Mouse (Mus musculus): ENCODE results near the gene Pp2d1. TPM values are rescaled to one million over a fixed set of nuclear protein-coding genes. Genes with fewer than 3 reads are reported as not detected.
A peak's percentile ranks its signal among the peaks of the same experiment; 100 is the strongest.

Gene Pp2d1
- polyA plus RNA-seq, 1 experiment from 2014 or later = 0.34 TPM

DNA sequence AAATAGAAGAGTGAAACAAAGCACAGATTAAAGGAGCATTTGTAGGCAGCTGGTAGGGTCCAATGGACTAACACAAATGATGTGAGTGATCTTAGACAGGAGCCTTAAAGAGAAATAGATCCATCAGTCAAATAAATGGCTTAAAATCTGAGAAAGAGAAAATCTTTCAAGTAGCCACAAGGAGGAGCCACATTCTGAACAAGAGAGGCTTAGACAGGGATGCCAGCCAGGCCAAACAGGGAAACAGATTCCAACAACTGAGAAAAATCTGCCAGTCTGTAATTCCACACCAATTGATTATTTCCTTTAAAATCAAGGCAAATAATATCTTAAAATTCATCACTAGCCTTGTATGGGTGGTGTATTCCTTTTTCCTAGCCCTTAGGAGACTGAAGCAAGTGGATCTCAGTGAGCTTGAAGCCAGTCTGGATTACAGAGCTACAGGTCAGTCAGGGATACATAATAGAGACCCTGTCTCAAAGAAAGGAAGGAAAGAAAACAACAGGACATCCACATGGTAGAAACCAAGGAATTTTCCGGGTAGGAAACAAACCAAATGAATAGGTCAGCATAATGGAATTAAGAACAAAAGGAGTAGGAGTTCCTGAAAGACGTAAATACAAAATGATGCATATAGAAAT is 26.8 kb downstream of the Pp2d1 start:
- peak; percentile 28; the same call in 1 of the 2 replicates for ATAC-seq (ENCODE audit: low FRiP score, low read depth)
- Histone ChIP-seq H3K9ac (no peak overlapping the region), H3K4me2 (replicated peaks) (no peak overlapping the region), H3K27ac (no peak overlapping the region), H3K4me1 (peaks cover 11% of the 10 kb centered on the region), H3K27me3 (no peaks in the 10 kb centered on the region), H3K9me3 (no peaks in the 10 kb centered on the region), H3K4me3 (no peak overlapping the region), H3K36me3 (peaks cover 18% of the 10 kb centered on the region)
- 89% methylated on average over 2 of the region's 2 CpGs for WGBS

DNA sequence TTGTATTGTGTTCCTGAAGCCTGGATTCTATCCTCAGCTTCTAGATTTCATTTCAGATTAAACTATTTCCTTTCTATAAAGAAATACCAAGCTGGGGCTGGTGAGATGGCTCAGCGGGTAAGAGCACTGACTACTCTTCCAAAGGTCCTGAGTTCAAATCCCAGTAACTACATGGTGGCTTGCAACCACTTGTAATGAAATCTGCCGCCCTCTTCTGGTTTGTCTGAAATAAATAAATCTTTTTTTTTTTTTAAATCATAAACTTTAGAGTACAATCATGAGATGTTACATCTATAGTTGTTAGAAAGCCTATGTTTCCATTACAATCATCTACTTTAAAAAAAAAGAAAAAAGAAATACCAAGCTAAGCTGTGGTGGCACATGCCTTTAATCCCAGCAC is 36.3 kb downstream of the Pp2d1 start:
- Histone ChIP-seq H3K9ac (no peak overlapping the region), H3K27ac (no peak overlapping the region), H3K4me1 (no peaks in the 10 kb centered on the region), H3K27me3 (no peaks in the 10 kb centered on the region), H3K36me3 (peaks cover 68% of the 10 kb centered on the region), H3K9me3 (no peaks in the 10 kb centered on the region), H3K4me3 (no peak overlapping the region), H3K4me2 (replicated peaks) (no peak overlapping the region)
- 93% methylated on average over 2 of the region's 2 CpGs for WGBS
- no peak for ATAC-seq (ENCODE audit: low FRiP score, low read depth)

DNA sequence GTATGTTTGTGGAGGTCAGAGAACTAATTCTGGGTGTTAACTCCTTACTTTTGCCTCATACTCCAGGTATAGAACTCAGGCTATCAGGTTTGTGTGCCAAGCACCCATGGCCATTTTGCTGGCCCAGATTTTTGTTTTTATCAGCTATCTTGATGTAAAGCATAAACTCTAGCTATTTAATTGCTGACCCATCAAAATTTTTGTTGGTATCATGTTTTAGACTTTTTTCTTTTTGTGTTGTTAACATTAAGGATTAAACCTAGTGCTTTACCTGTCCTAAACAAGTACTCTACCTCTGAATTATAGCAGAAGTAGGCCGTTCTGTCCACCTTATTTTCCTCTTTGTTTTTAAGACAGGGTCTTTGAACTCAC is 50.3 kb downstream of the Pp2d1 start:
- no peaks in the 10 kb centered on the region for H3K4me1 ChIP-seq
- WGBS = 89% methylated on average over 1 of the region's 1 CpGs
- no peak overlapping the region for H3K4me2 ChIP-seq (replicated peaks)
- peaks cover 56% of the 10 kb centered on the region for H3K36me3 ChIP-seq
- no peak overlapping the region for H3K4me3 ChIP-seq
- H3K27ac ChIP-seq = no peak overlapping the region
- no peaks in the 10 kb centered on the region for H3K9me3 ChIP-seq
- H3K9ac ChIP-seq = no peak overlapping the region
- ATAC-seq (ENCODE audit: low FRiP score, low read depth) = no peak
- H3K27me3 ChIP-seq = no peaks in the 10 kb centered on the region

DNA sequence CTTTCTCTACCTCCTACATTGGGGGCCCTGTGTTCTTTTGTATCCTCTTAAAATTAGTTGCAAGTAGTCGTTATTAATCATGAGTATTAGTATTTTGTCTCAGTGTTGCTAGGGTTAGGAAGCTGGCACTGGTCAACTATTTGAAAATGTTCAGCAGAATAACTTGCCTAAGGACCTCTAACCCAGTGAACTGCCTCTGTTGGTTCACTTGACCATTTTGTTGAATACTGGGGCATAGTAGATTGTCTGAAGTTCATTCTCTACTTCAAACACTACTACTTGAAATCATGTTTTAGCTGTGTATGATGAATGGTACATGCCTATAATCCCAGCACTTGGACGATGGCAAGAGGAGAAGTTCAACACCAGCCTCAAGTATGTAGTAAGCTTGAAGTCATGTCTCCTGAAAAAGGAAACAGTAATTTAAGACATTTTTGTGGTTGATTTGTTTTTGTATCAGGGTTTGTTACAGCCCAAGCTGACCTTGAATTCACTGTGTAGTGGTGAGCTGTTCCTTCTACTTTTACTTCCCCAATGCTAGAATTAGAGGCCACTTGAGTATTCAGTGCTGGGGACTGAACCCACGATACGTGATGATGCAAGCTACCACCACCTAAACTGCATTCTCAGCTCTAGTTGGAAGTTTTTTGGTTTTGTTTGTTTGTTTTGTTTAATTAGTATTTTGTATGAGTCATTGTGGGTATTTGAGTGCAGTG is 50.8 kb downstream of the Pp2d1 start:
- WGBS = 89% methylated on average over 4 of the region's 4 CpGs
- Histone ChIP-seq H3K27me3 (no peaks in the 10 kb centered on the region), H3K27ac (no peak overlapping the region), H3K4me2 (replicated peaks) (no peak overlapping the region), H3K9me3 (no peaks in the 10 kb centered on the region), H3K9ac (no peak overlapping the region), H3K4me1 (no peaks in the 10 kb centered on the region), H3K36me3 (peaks cover 54% of the 10 kb centered on the region), H3K4me3 (no peak overlapping the region)
- no peak for ATAC-seq (ENCODE audit: low FRiP score, low read depth)

DNA sequence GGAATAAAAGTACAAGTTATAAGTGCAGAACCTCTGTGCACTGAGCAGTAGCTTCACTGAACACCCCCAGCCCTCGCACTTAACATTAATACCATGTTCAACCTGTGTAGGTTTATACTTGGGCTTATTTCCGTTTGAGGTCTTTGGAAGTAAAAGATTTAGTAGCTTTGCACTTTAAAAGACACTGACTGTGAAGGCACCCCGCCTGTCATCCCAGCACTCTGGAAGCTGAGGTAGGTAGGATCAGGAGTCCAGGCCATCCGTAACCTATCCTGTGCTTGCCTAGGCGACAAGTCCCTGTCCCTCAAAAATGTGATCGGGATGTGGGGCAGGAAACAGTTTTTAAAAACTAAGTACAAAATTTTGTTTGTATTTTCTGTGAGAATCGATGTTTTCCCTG is 58.8 kb downstream of the Pp2d1 start:
- Histone ChIP-seq H3K36me3 (peaks cover 13% of the 10 kb centered on the region), H3K9me3 (no peaks in the 10 kb centered on the region), H3K4me3 (peak overlapping the region; percentile 94), H3K4me1 (peaks cover 23% of the 10 kb centered on the region), H3K27me3 (no peaks in the 10 kb centered on the region), H3K9ac (peak overlapping the region; percentile 98), H3K27ac (no peak overlapping the region), H3K4me2 (replicated peaks) (peak overlapping the region; percentile 74)
- no peak for ATAC-seq (ENCODE audit: low FRiP score, low read depth)
- WGBS = 56% methylated on average over 7 of the region's 7 CpGs

DNA sequence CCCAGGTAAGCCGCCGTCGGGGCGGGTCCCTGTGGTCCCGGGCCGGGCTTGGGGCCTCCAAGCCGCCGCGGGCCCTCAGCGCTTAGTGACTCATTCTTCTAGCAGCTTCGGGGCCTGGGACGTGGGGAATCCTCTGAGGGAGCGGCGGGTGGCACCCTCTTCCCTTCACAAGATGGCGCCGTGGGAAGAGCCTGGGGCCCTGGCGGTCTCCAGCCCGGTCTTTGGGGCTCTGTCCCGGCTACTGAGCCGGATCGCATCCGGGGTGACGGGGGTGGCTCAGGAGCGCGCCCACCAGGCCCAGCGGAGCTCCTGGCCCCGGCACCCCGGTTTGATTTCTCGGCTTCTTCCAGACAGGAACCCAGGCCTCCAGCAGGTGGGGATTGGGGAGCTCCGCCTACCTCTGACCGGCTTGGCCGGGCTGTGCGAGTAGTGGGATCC is 59.6 kb downstream of the Pp2d1 start:
- WGBS = 0% methylated on average over 33 of the region's 33 CpGs
- Histone ChIP-seq H3K4me3 (peak overlapping the region; percentile 94), H3K36me3 (peaks cover 7% of the 10 kb centered on the region), H3K4me1 (peaks cover 23% of the 10 kb centered on the region), H3K27ac (peak overlapping the region; percentile 99), H3K4me2 (replicated peaks) (peak overlapping the region; percentile 74), H3K9ac (peak overlapping the region; percentile 98), H3K9me3 (no peaks in the 10 kb centered on the region), H3K27me3 (no peaks in the 10 kb centered on the region)
- ATAC-seq (ENCODE audit: low FRiP score, low read depth) = peak; percentile 8

DNA sequence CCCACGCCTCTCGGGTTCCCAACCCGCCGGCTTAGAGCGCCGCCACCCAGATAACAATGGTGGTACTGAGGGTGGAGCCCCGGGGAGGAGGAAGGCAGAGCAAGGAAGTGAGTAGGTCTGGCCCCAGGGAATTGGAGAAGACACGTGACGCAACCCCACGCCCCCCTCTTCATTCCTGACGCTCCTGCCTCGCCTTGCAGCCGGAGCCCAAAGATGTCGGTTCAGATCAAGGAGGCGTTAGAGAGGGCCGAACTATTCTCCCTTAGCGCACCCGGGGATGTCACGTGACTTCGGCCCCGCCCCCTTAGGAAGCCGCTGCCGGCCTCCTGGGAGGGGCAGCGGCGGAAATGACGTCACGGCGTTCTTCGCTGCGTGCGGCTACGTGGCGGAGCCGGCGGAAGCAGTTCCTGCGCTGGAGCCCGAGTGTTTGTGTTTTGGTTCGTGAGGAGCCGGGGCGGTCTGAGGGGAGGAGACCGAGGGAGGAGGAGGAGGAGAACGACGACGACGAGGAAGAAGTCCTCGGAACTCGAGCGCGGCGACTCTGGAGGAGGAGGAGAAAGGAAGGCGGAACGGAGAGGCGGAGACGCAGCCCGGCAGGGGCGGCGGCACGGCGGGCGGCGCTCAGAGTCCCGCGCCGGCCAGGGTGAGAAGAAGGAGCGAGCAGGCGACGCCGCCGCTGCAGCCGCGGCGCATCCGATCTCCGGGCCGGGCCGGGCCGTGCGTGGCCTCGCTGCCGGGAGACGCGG is 60.2 kb downstream of the Pp2d1 start, which contains the start of gene Rab5a:
Rab5a (plus strand) TSS at position 377 of the 746 bp plus-strand sequence.
- Histone ChIP-seq H3K4me3 (peak within 1 kb of the TSS; percentile 94), H3K4me1 (peaks cover 23% of the 10 kb centered on the region), H3K36me3 (0 out of 2 replicates have a peak, but pooled peaks cover 2% of the 10 kb centered on the region), H3K9me3 (no peaks in the 10 kb centered on the region), H3K9ac (peak within 1 kb of the TSS; percentile 98), H3K4me2 (replicated peaks) (peak within 1 kb of the TSS; percentile 74), H3K27me3 (no peaks in the 10 kb centered on the region), H3K27ac (peak within 1 kb of the TSS; percentile 99)
- peak; percentile 97 for ATAC-seq (ENCODE audit: low FRiP score, low read depth)
- under 1% methylated on average over 77 of the region's 82 CpGs for WGBS

DNA sequence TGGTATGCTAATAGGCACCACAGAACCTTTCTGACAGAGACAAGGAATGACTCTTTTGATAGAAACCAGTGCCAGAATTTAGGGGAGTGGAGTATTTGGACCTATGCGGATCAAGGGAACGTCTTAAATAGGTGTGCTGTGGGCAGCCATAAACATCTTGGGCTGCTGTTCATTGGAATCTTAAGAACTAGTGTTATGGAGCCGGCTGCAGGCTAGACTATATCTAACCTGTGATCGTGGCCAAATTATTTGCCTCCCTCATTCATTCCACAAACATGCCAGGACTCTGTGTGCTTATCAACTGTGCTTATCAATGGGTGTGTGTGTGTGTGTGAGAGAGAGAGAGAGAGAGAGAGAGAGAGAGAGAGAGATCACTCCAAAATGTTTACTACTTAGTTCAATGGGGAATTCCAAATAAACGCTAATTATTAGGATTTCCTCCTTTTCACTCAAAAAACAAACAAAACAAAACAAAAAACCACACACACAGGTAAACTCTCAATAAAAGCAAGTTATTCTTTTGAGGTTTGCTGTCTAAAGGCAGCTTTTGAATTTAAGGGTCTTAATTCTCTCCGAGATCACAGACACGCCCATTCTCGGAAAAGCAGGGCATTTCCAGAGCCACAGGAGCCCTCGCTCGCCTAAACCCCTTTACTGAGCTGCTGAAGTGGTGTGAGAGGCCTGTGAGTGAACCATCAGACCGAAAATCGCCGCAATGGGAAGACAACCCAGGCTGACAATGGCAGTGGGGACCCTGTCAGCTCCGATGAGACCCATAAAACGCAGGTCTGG is 61.0 kb downstream of the Pp2d1 start:
- WGBS = 4% methylated on average over 15 of the region's 15 CpGs
- ATAC-seq (ENCODE audit: low FRiP score, low read depth) = no peak; the same call in 1 of the 2 replicates
- no peaks in the 10 kb centered on the region for H3K27me3 ChIP-seq

DNA sequence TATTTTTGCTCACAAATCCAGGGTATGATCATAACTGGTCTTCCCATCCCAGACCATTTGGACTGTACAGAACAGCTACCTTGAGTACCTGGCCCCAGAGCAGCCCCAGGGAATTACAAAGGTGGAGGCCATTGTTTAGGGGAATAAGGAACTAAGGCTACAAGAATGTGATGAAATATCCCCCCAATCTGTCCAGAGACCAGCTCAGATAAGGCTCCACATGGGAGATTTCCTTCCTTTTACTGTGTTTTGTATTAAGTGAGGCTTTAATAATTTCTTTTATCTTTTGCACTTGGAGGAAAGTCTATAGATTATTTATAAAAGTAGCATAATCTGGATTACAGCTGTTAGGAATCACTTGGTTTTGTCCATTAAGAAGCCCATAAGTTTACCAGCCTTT is 70.6 kb downstream of the Pp2d1 start:
- Histone ChIP-seq H3K4me2 (replicated peaks) (no peak overlapping the region), H3K9ac (no peak overlapping the region), H3K9me3 (no peaks in the 10 kb centered on the region), H3K4me1 (no peaks in the 10 kb centered on the region), H3K27ac (no peak overlapping the region), H3K4me3 (no peak overlapping the region), H3K27me3 (no peaks in the 10 kb centered on the region), H3K36me3 (no peaks in the 10 kb centered on the region)
- no peak for ATAC-seq (ENCODE audit: low FRiP score, low read depth)

More for the DNA sequence above, 61.0 kb downstream of the Pp2d1 start:
- Histone ChIP-seq H3K27ac (peak overlapping the region; percentile 97), H3K9ac (peak overlapping the region; percentile 78), H3K4me2 (replicated peaks) (peak overlapping the region; percentile 74), H3K4me1 (peaks cover 23% of the 10 kb centered on the region), H3K9me3 (no peaks in the 10 kb centered on the region), H3K36me3 (no peaks in the 10 kb centered on the region), H3K4me3 (peak overlapping the region; percentile 94)

DNA sequence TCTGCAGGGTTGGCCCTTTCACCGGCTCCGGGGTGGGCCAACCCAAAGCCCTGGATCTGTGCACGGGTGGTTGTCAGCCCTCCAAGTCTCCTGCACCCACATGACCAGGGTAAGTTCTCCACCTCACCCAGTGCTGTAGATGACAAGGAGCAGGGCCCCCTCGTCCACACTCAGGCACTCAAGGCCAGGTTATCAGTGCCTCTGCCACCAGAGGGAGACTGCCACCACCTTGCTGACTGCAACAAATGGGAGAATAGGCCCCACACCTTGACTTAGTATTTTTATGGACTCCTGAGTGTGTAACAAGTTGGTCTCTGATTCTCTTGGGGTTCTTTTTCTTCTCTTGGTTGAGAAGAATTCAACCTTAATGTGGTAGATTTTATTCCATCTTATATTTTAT is 73.7 kb downstream of the Pp2d1 start:
- Histone ChIP-seq H3K9ac (no peak overlapping the region), H3K4me3 (no peak overlapping the region), H3K4me1 (no peaks in the 10 kb centered on the region), H3K9me3 (no peaks in the 10 kb centered on the region), H3K27ac (no peak overlapping the region), H3K4me2 (replicated peaks) (no peak overlapping the region), H3K36me3 (no peaks in the 10 kb centered on the region), H3K27me3 (no peaks in the 10 kb centered on the region)
- 66% methylated on average over 4 of the region's 4 CpGs for WGBS
- no peak for ATAC-seq (ENCODE audit: low FRiP score, low read depth)

DNA sequence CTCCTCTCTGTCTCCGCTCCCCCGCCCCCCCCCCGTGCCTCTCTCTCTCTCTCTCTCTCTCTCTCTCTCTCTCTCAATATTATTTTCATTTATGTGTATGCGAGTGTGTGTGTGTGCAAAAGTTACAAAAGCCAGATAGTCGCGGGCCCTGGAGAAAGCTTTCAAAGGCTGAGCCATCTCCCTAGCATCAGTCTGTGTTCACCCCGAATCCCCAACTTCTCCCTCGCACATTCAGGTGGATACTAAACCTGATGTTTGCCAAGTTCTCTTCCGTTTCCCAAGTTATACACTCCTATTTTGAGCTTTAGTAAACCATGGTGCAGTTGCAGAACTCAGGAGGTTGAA is 75.8 kb downstream of the Pp2d1 start:
- Histone ChIP-seq H3K4me3 (peak overlapping the region; percentile 44), H3K27me3 (no peaks in the 10 kb centered on the region), H3K4me1 (no peaks in the 10 kb centered on the region), H3K4me2 (replicated peaks) (peak overlapping the region; percentile 66), H3K9ac (peak overlapping the region; percentile 57), H3K27ac (no peak overlapping the region), H3K9me3 (no peaks in the 10 kb centered on the region), H3K36me3 (no peaks in the 10 kb centered on the region)
- peak; percentile 58 for ATAC-seq (ENCODE audit: low FRiP score, low read depth)
- WGBS = 27% methylated on average over 6 of the region's 9 CpGs

Measured in limb, embryonic 13.5 days (tissue).